Mouse (Mus musculus) embryo, embryonic 10.5 days (tissue): ENCODE measurements at regions not wholly inside any gene's neighbourhood (a gene's known extent, or its start where the extent isn't known, plus 50 kb on each side); places are given as distances from the start of the nearest gene placed in this dataset.
A peak's percentile ranks its signal among the peaks of the same experiment; 100 is the strongest.

ENCODE experiments used
- DNase-seq: peaks from one replicate; pipeline ENCODE4 v3.0.0-alpha.2; 2015; ENCODE audit warnings: low spot score

DNA sequence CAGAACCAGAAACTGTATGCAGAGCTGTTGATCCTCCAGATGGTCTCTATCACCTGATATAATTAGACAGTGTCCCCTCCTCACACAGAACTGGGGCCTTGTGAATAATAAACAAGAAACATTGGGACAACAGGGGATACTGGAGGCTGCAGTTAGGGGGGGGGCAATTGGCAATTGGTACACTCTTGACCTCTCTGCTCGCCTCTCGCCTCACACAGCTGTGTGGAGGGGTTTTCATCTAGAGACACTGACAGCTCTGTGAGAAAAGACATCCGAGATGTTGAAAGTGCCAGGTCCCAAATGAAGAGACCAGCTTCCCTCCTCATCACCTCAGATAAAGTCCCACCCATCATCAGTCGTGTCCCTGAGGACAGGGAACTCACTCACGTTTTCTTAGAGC lies 277.7 kb upstream of the Xylt1 start:
- no peak for DNase-seq

DNA sequence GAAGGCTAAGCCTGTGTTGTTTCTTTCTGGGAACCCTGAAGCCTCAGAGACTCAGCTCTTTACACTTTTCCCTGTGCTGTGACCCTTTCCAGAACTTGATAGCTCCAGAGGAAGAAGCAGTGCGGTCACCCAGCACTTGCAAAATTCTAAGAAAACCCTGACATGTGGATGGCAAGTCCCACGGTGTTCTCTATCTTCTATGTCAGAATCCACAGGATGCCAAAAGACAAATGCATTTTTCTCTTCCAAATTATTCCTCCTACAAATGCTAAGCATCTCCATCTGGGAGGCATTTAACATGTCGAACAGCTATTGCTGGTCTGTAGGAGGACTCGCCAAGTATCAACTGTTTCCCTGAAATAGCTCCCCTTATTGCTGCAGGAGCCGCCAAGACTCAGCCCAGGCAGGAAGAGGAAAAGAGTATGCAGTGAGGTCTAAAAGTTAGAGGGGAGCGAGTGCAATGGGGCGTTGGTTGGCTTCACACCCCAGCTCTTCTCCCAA lies 274.0 kb upstream of the Xylt1 start:
- DNase-seq: no peak

DNA sequence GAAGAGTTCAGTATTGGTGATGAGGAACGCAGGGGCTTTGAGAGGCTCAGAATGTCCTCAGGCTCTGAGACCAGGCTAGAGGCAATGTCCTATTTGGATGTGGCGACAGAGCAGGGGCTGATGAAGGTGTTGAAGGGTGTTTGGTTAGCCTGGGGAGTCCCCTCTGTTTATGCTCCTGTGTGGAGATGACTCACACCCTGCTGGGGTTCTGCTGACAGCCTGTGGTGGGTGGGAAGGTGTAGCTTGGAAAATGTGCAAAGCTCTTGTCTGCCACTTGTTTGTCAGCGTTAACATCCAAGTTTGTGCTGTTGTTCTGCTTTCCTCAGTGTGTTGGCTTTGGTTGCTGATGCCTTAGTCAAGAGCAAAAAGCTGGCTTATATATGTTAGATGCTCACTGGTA lies 272.4 kb upstream of the Xylt1 start:
- no peak for DNase-seq

DNA sequence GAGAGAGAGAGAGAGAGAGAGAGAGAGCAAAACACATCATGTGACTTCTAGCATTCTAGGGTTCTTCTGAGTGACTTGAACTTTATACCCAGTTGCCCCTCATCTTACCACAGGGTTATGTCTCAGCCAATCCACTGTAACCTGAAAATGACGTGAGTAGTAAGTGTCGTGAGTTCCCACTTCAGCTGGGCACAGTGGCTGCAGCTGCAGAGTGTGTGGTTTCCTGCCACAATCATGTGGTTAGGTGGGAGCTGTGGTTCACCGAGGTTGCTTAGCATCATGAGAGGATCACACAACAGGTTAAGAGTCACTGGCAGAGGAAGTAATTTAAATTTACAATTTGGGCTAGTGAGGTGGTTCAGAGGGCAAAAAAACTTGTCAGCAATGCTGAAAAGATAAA lies 253.1 kb upstream of the Xylt1 start:
- DNase-seq: no peak

DNA sequence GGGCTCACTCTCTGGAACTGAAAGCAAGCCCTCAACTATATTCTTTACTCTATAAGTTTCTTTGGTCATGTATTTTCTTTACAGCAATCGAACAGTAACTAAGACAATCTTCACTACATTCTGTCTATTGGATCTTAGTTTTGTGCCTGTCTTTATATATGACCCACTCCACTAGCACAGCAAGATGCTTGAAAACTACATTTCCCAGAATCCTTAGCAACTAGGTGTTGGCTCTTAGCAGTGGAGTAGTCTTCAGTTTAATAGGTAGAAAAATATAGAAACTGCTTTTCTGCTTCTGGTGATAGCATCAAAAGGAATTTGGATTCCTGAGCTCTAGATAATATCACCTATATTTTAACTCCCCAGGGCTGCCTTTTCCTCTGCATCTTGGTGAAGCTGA lies 245.9 kb upstream of the Xylt1 start:
- DNase-seq: no peak

DNA sequence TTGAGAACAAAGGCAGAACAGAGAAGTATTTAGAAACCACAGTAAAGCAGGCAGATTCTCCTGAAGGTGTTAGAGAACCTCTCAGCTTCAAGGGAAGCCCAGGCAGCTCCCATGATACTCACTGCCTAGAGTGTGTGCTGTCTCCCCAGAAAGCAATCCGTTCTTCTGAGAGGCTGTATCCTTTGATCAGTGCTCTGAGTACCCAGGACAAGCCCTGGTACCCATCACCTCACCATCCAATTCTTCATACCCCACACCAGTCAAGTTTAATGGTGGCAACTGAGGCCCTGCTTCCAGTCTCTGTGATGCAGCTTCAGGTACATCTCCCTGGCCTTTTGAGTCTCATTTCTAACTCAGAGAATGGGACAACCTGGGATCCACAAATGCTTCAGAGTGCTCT lies 242.1 kb upstream of the Xylt1 start:
- DNase-seq: no peak

DNA sequence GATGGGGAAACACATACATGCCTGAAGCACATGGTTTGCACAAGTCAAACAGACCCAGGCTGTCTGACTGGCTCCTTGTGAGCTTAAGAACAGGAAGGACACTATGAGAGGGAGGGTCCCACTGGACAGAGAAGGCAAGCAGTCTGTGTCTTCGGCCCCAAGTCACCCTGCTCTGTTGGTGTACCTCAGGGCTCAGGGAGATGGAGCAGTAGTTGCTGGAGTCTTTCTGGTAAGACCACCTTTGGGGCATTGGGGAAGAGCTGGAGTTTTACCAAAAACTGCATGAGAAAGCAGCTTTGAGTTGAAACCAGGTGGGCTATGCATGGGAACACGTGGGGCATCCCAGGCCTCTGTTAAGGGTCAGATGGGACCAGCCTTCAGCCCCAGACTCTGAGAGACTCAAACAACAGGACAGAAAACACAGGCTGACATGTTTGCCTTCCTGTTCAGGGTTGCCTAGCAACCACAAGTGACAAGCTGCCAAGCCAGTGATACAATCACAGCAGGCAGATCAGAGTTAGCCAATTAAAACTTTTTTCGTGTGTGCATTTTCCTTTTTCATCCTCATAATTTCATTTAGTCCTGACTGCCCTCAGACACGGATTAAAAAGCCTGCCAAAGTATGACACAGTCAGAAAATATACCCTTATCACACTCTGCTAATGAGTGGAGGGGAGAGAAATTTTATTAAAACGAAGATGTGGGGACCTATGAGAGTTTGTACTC lies 241.4 kb upstream of the Xylt1 start:
- DNase-seq: peak; percentile 85

DNA sequence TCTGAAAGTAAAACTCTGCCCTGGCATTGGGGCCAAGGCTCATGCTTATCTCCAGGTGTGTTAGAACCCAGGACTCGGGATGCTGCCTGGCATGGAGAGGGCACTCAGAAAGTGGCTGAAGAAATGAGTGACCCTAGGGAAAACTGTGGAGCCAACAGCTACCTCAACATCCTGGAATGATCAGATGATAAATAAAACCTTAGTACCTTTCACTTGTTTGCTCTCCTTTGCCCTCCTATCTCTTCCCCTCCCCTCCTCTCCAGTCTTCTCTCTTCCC lies 240.9 kb upstream of the Xylt1 start:
- no peak for DNase-seq

DNA sequence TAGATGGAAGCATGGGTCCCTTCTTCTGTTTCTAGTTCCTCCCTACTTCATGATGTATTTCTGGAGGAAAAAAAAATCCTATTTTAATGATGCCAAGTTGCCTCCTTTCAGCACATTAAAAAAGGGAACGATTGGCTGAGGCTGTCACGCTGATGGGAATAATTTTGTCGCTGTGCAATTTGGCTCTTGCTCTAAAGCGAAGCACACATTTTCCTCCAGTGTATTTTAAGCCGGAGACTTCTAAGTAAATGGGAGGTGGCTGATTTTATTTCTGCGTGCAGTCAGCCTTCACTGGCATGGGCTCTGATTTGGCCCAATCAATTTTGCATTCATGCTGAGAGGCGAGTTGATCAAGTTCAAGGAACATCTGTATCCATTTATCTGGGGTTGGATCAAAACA lies 234.0 kb upstream of the Xylt1 start:
- DNase-seq: no peak

DNA sequence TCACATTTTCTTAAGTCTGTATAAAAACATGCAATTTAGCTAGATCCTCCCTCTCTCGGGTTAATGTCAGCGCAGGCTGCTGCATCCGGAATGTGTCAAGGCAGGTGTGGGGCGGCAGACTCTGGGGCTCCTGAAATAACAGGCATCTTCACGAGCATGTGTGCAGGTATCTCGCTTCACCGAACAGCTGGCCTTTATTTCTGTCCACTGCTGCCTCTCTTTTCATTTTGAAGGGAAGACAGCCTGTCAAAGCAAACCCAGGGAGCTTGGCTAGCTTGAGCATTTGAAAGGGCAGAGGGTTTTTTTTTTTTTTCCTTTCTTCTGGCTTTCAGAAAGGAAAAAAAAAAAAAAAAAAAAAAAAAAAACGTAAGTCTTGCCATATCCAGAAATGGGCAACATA lies 230.4 kb upstream of the Xylt1 start:
- no peak for DNase-seq

DNA sequence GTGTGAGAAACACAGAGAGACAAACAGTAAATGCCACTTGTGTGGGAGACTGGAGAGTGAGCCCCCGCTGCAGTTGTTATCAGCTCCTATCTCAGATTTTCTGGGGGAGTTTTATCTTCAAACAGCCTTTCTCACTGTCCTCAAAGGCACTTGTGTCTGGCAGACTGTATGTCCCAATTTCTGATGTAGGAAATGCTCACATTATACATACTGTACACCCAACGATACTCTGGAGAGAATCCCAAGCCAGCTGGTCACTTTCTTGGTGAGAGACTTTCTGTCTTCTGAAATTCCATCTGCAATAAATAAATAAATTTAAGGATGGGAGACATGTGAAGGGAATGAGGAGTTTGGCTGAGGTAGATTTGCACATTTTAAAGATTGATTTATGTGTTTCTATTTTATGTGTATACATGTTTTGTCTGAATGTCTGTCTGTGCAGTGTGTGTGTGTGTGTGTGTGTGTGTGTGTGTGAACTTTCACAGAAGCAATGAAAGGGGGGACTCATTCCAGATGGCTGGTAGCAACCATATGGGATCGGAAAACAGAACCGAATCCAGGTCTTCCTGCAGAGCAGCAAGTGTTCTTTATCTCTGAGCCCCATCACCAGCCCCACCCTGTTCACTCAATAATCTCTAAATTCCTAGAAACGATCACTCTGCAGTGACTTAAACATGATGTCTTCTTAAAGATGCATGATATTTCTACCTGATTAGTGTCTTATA lies 226.8 kb upstream of the Xylt1 start:
- no peak for DNase-seq

DNA sequence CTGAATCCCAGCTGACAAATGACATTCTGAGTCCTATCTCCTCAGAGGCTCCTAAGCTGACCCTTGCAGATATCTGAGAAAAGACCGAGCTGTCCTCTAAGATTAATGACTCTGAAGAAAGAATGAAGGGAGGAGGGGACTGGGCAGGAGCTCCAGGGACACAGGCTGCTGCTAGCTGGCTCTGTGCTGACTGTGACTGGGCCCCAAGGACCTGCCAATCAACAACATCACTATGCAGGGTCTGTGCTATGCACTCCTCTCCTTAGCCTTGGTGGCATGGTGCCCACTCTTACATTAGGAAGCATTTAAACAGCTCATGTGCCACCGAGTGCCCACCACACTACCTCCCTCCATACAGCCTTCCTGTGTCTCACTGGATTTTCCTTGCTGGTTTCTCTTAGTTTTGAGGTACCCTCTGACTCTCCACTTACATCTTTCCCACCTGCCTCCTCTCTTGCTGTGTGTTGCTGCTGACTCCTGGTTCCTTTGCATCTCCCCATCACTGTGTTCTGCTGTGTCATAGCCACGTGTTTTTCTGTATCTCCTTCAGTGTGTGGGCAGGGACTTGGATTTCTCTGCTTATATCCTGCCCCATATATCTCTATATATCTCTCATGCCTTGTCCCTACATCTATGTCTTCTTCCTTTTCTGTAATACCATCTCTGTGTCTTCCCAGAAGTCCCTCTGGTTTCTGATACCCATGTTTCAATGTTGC lies 219.4 kb upstream of the Xylt1 start:
- peak; percentile 31 for DNase-seq

DNA sequence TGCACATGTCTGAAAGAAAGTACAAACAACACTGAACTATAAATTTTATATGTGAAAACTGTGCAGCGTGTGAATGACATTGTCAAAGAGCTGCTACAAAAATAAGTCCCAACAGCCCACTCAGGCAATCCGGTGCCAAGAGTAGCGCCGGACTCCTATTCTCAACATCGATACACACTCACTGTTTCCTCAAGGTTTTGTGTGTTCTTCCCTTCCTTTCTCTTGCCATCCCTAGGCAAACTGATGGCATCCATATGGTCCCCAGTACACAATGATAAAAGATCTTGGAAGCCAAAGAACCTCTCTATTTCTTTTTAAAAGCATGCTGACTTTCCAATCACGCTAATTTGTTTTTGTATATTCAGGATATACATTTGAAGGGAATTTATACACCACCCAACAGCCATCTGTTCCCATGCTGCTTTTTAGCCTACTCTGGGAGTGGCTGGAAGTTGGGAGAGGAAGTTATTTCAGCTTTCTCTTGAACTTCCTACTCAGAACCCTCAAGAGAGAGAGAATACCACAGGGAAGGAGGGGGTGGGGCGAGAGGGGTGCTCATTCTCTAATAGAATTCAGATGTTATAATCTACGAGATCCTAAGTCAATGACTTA lies 205.9 kb upstream of the Xylt1 start:
- no peak for DNase-seq

DNA sequence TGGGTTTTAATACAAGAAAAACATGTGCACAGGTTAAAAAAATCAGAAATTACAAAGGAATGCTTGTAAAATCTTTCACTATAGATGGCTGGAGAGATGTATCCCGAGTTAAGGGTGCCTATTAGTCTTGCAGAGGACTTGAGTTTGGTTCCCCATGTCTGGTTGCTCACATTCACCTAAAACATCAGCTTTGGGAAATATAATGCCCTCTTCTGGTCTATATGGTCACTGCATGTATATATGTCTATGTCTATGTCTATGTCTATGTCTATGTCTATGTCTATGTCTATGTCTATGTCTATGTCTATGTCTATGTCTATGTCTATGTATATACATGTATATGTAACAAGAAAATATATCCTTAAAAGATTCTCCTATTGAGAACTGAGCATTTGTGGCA lies 196.8 kb upstream of the Xylt1 start:
- peak; percentile 6 for DNase-seq

DNA sequence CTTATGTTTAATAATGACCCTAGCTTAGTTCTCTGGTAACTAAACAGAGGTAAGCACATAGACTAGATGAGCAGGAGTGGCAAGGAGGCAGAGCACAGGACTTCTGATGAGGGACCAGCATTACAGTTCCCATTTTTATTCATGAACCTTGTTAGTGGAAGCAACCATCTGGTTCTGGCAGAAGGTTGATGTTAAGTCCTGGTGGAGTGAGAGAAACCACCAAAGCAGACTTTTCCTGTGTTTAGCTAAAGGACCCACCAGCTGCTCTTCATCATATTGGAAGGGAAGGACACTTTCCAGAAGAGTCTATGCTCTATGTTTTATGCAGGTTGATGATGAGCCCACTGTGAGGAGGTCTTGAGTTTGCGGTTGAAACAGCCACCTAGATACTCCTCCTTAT lies 194.9 kb upstream of the Xylt1 start:
- no peak for DNase-seq

DNA sequence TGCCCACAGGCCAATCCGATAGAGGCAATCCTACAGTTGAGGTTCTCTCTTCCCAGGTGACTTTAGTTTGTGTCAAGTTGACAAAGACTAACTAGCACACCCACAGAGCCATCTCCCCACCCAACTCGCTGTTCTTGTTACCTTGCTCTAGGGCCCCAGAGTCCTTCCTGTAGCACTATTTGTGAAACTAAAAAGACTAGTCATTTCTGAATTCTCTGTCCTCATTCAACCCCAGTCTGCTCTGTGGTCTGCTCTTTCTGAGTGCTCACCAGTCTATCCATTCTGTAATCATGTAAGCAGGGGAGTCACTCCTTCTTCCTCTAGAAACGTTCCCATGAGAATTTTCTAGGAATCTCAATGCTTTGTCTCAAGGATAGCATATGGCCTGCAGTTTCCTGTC lies 184.2 kb upstream of the Xylt1 start:
- DNase-seq: no peak

DNA sequence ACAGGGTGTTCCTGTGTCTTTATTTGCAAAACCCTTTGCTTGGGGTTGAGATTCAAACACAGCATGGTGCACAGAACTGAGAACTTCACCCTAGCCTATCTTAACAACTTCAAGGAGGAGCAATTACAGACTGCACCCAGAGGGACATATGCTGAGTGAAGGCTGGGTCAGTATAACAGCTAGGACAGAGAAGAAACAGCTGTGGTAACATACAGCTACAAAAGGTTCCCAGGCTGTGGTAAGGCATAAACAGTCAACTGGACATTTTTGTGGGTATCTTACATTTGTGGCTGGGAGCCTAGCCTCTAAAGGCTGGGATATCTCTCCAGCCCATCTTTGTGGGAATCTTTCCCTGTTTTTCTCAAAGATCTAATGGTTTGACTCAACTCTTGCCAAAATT lies 154.5 kb upstream of the Xylt1 start:
- no peak for DNase-seq

DNA sequence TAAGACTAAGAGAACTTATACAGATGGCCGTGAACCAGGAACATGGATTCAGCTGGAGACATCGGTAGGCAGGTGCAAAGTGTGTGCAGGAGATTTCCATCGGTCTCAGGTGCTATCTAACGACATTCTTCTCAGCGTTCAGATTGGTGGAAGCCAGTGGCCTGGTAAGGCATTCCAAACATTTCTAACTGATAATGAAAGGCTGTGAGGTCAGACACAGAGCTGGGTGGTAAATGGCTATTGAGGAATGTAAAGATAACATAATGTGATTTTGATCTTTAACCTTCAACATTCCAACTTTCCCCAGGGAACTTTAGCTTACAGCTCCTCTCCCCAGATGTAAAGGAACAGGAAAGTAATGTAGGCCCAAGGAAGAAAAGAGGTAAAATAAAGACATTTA lies 151.2 kb upstream of the Xylt1 start:
- peak; percentile 42 for DNase-seq

DNA sequence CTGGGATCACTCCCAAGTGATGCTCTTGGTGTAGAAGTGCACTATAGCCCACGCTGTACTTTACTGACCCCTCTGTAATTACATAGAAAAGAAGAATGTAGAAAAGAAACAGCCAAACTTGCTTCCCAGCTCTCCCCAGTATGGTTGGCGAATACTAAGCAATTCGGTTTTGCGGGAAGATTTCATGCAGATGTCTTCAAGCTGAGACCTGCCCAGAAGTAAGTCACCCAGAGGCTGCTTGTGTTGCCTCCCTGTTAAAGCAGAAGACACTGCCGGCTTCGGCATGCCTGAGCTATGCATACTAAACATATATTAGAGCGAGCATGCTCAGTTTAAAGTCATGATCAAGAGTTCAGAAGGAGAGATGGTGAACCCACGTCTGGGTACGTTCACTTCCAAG lies 124.0 kb upstream of the Xylt1 start:
- DNase-seq: no peak

DNA sequence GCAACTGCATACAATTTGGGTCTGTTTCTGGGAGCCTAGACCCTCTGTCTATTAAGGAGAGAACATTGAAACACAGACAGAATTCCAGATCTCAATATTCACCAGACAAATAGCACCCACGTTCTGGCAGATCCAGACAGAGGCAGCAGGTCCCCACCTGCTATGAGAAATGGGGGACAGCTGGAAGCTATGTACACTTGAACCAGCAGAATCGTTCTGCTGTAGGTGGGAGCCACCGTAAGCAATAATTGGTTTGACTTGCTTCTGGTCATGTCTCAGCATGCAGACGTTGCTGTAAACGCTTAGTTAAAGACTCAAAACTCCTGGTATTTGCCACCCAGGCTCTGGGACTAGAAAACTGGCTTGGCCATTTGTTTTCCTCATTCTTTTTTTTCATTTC lies 122.2 kb upstream of the Xylt1 start:
- DNase-seq: no peak

DNA sequence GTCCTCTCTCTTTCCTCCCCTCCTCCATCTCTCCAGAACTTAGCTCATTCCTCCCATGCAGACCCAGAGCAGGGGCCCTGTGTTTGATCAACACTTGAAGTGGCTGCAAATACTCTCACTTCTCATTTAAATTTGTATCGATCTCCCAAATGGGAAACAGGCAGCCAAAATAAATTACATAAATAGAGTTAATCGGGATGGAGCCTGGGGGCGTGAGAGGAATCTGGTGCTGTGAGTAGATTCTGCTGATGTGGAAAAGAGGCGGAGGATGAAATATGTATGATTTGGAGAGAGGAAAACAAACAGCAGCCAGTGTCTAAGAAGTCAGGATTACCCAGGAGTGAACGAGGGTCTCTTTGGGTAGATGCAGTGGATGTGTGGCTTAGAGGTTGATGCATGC lies 121.6 kb upstream of the Xylt1 start:
- DNase-seq: no peak

DNA sequence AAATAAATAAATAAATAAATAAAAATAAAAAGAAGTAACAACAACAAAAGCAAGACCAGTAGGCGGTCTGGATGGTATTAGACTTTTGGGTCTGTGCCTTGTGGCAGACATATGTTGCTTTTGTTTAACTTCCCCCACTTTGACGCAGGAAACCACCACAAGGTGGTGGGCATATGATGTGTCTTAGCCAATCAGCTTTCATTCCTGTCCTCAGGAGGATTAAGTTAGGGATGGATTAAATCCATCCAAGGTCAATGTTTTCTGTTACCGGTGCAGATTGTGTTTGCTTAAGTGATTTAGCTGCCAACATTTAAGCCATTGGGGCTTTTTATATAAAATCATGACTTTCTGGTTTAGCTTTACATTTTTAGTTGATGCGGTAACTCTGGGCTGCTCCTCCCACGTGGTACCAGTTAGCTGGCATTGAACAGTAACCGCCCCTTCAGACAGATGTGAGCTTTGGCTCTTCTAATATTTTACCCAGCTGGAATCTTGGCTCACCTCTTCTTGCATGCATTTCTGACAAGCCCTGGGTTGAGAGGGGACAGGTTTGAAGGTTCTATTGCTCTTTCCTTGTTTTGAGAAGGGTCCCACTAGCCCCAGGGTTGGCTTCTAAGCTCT lies 121.0 kb upstream of the Xylt1 start:
- peak; percentile 23 for DNase-seq

DNA sequence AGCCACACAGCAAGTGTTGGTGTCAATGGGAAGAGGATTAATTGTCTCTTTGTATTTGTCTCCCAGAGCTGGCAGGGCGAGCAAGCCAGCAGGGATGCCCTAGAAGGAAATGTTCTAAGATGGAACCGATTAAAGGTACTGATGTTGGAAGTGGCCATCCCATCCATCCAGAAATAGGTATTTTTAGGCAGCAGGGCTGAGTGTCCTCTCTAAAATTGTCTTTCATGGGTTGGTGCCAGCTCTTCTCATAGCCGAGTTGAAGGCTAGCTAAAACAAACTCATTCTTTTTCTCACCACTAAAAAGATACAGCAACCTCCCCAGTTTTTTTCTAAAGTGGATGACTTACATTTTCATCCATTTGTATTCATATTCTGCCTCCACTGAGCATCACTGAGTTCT lies 120.2 kb upstream of the Xylt1 start:
- DNase-seq: no peak
